Mouse (Mus musculus) stomach, postnatal 0 days (tissue): Measurements from ENCODE around the gene Zscan20. TPM values are rescaled to one million over a fixed set of nuclear protein-coding genes. Genes with fewer than 3 reads are reported as not detected.

Experiments
- ATAC-seq: fragments of 200-750 bp; cut with Nextera tagmentation; 2 replicates; pipeline ENCODE4 v1.8.0; 2017; ENCODE audit not compliant: low FRiP score, low TSS enrichment
- DNase-seq: peaks from one replicate; pipeline ENCODE4 v3.0.0-alpha.2; 2016; ENCODE audit warnings: low spot score
- H3K27ac ChIP-seq: fragments of 300-500 bp; sonication (generic); replicated peaks from 2 replicates; pipeline ENCODE4 v1.5.1; 2014; ENCODE audit warnings: mild to moderate bottlenecking, control low read depth
- H3K27me3 ChIP-seq: fragments of 300-500 bp; sonication (generic); 2 replicates; pipeline ENCODE4 v1.6.1; 2014; ENCODE audit warnings: low read length; ENCODE audit not compliant: control insufficient read depth, insufficient read depth
- H3K36me3 ChIP-seq: fragments of 300-500 bp; sonication (generic); 2 replicates; pipeline ENCODE4 v1.6.1; 2014; ENCODE audit warnings: low read length, mixed read lengths; ENCODE audit not compliant: control insufficient read depth, insufficient read depth
- H3K4me1 ChIP-seq: fragments of 300-500 bp; sonication (generic); replicated peaks from 2 replicates; pipeline ENCODE4 v1.6.1; 2014; ENCODE audit warnings: antibody characterized with exemption; ENCODE audit not compliant: control insufficient read depth, insufficient read depth
- H3K4me2 ChIP-seq: fragments of 300-500 bp; sonication (generic); replicated peaks from 2 replicates; pipeline ENCODE4 v1.6.1; 2014; ENCODE audit warnings: low read depth, mild to moderate bottlenecking, control low read depth, moderate library complexity
- H3K4me3 ChIP-seq: fragments of 300-500 bp; sonication (generic); 2 replicates; pipeline ENCODE4 v1.5.1; 2014; ENCODE audit warnings: low read depth, low read length, control low read depth
- H3K9ac ChIP-seq: fragments of 300-500 bp; sonication (generic); 2 replicates; pipeline ENCODE4 v1.6.1; 2014; ENCODE audit warnings: mild to moderate bottlenecking, low read length, control low read depth, mixed read lengths
- H3K9me3 ChIP-seq: fragments of 300-500 bp; sonication (generic); 2 replicates; pipeline ENCODE4 v1.6.1; 2016; ENCODE audit warnings: low read length; ENCODE audit not compliant: control insufficient read depth
- CTCF ChIP-seq: IDR thresholded peaks from 2 replicates; pipeline ENCODE4 v1.5.1; 2016; ENCODE audit warnings: antibody characterized with exemption, low read depth, mild to moderate bottlenecking, moderate library complexity
- EP300 ChIP-seq: optimal IDR thresholded peaks from 2 replicates; pipeline ENCODE3; 2016; ENCODE audit warnings: antibody characterized with exemption
- WGBS: fragments of 180-500 bp; shearing (Covaris S2); extraction: QIAGEN DNeasy Blood & Tissue Kit; methylation state at CpG from one replicate; pipeline ENCODE4 v1.1.7; 2014; 5-methylcytosine and 5-hydroxymethylcytosine counted together
- polyA plus RNA-seq: library from polyadenylated mRNA; unstranded; fragments of >200 nt; fragmentation: Nextera tagmentation; extraction: Ambion mirVana; gene quantifications from 2 replicates; pipeline ENCODE4 v1.2.1, GENCODE M21; 2015

Zscan20 gene
- polyA plus RNA-seq, 1 experiment from 2014 or later: 0.98 TPM

GRCm38 (mm10) chr4:128637250-128637649, 27.4 kb upstream of the Zscan20 start:
- DNase-seq (no peak), ATAC-seq (no peak)
- Histone ChIP-seq H3K4me2 (no peak overlapping the region), H3K4me1 (0 out of 2 replicates have a peak, but pooled peaks cover 2% of the 10 kb centered on the region), H3K27me3 (no peaks in the 10 kb centered on the region), H3K36me3 (no peaks in the 10 kb centered on the region), H3K4me3 (no peak overlapping the region), H3K27ac (no peak overlapping the region), H3K9ac (no peak overlapping the region), H3K9me3 (no peaks in the 10 kb centered on the region)
- 31% methylated on average over 11 of the region's 11 CpGs for WGBS
- TF ChIP-seq CTCF (0 out of 2 replicates have a peak, but pooled peaks have one; percentile 10), EP300 (no peak)

- ATAC-seq (no peak), DNase-seq (no peak)
- WGBS: 48% methylated on average over 10 of the region's 10 CpGs
These were observed 26.1 kb upstream of the Zscan20 start for GRCm38 (mm10) chr4:128635894-128636585.

GRCm38 (mm10) chr4:128635451-128635850, 25.6 kb upstream of the Zscan20 start:
- Histone ChIP-seq H3K27ac (no peak overlapping the region), H3K4me2 (no peak overlapping the region), H3K9me3 (no peaks in the 10 kb centered on the region), H3K4me1 (0 out of 2 replicates have a peak, but pooled peaks cover 2% of the 10 kb centered on the region), H3K27me3 (no peaks in the 10 kb centered on the region), H3K4me3 (no peak overlapping the region), H3K9ac (no peak overlapping the region), H3K36me3 (no peaks in the 10 kb centered on the region)
- DNase-seq: no peak
- no peak for ATAC-seq
- 45% methylated on average over 7 of the region's 7 CpGs for WGBS
- TF ChIP-seq CTCF (no peak), EP300 (no peak)

More at GRCm38 (mm10) chr4:128635894-128636585, 26.1 kb upstream of the Zscan20 start:
- Histone ChIP-seq H3K36me3 (no peaks in the 10 kb centered on the region), H3K4me3 (no peak overlapping the region), H3K27me3 (no peaks in the 10 kb centered on the region), H3K4me1 (0 out of 2 replicates have a peak, but pooled peaks cover 2% of the 10 kb centered on the region), H3K9me3 (no peaks in the 10 kb centered on the region), H3K9ac (no peak overlapping the region), H3K4me2 (no peak overlapping the region), H3K27ac (no peak overlapping the region)
- TF ChIP-seq CTCF (no peak), EP300 (no peak)

GRCm38 (mm10) chr4:128621109-128621508, 11.2 kb upstream of the Zscan20 start:
- TF ChIP-seq EP300 (no peak), CTCF (no peak)
- Histone ChIP-seq H3K27me3 (no peaks in the 10 kb centered on the region), H3K27ac (no peak overlapping the region), H3K4me2 (no peak overlapping the region), H3K36me3 (no peaks in the 10 kb centered on the region), H3K4me3 (no peak overlapping the region), H3K9me3 (0 out of 2 replicates have a peak, but pooled peaks cover 6% of the 10 kb centered on the region), H3K4me1 (no peaks in the 10 kb centered on the region), H3K9ac (no peak overlapping the region)
- DNase-seq (no peak), ATAC-seq (no peak)
- 82% methylated on average over 8 of the region's 8 CpGs for WGBS

- Histone ChIP-seq H3K4me1 (no peaks in the 10 kb centered on the region), H3K9me3 (0 out of 2 replicates have a peak, but pooled peaks cover 6% of the 10 kb centered on the region), H3K4me3 (no peak overlapping the region), H3K27me3 (no peaks in the 10 kb centered on the region), H3K27ac (no peak overlapping the region), H3K4me2 (no peak overlapping the region), H3K9ac (no peak overlapping the region), H3K36me3 (no peaks in the 10 kb centered on the region)
- WGBS: 66% methylated on average over 6 of the region's 6 CpGs
- TF ChIP-seq EP300 (no peak), CTCF (no peak)
- ATAC-seq (no peak), DNase-seq (no peak)
These were observed 10.7 kb upstream of the Zscan20 start for GRCm38 (mm10) chr4:128620572-128620971.

- Histone ChIP-seq H3K4me1 (no peaks in the 10 kb centered on the region), H3K4me3 (no peak overlapping the region), H3K9me3 (no peaks in the 10 kb centered on the region), H3K9ac (no peak overlapping the region), H3K4me2 (no peak overlapping the region), H3K27me3 (no peaks in the 10 kb centered on the region), H3K27ac (no peak overlapping the region), H3K36me3 (no peaks in the 10 kb centered on the region)
- ATAC-seq (no peak), DNase-seq (no peak)
- WGBS: 26% methylated on average over 2 of the region's 2 CpGs
- TF ChIP-seq EP300 (no peak), CTCF (no peak)
These were observed 9.1 kb upstream of the Zscan20 start for GRCm38 (mm10) chr4:128618963-128619362.
